Mouse (Mus musculus): ENCODE results near the gene Polr2m.
"Not testable (repeated sequence)": the region's sequence is repeated elsewhere in the genome, so short reads cannot be mapped to it uniquely, and the experiment has no call there.

The Polr2m gene

DNA sequence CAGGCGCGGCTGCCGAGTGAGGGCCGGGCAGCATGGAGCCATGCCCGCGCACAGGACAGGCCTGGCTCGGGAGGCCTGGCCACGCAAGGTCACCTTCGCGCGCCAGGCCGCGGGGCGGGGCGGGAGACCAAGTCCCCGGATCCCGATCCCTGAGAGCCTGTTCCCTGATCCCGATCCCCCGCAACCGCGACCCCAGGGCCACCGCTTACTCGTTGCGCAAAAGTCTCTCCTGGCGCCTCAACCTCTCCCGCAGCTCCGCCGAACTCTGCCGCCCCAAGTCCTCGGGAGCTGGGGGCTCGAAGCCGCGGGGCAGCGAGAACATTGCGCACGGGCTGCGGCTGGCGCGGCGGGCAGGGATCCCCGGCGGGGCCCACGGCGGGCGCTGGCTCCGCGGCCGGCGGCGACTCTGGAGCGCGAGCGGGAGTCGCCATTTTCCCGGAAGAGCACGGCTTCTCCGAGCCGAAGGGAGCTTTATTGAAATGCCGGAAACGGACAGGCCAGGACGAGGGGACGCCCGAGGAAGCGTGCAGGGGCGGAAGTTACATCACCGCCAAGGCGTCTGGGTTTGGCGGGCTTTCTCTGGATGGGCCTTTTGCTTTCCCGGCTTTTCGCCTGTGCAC, at the start of gene Polr2m:
Polr2m (minus strand) TSS at position 461 of the 620 bp plus-strand sequence.
- peak; percentile 86 to 93 for DNase-seq (ENCODE audit: low spot score in 2 of 2)

- DNase-seq (ENCODE audit: low spot score in 2 of 2): no peak
Measured at GRCm38 (mm10) chr9:71535036-71535435, 49.3 kb upstream of the Polr2m start.

- no peak for DNase-seq (ENCODE audit: low spot score in 2 of 2)
Measured at GRCm38 (mm10) chr9:71529960-71530359, 44.2 kb upstream of the Polr2m start.

DNA sequence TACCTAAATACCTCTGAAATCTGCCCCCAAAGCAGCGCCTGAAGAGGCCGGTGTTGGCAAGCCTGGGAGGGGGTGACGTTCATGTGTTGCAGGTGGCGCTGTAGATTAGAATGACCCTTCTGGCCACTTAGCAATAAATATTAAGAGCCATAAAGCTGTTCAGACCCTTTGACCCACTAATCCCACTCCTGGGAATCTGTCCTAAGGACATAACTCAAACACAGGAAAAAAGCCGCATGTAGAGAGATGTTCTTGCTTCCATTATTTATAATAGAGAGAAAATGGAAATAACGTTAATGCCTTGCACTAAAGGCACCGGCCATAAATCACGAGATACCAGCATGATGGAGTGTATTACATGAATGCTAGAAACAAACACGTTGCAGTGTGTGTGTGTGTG, 41.7 kb upstream of the Polr2m start:
- no peak for DNase-seq (ENCODE audit: low spot score in 2 of 2)

GRCm38 (mm10) chr9:71523901-71524300, 38.2 kb upstream of the Polr2m start:
- DNase-seq (ENCODE audit: low spot score in 2 of 2): no peak

- no peak for DNase-seq (ENCODE audit: low spot score in 2 of 2)
Measured at GRCm38 (mm10) chr9:71519836-71520235, 34.1 kb upstream of the Polr2m start.

DNA sequence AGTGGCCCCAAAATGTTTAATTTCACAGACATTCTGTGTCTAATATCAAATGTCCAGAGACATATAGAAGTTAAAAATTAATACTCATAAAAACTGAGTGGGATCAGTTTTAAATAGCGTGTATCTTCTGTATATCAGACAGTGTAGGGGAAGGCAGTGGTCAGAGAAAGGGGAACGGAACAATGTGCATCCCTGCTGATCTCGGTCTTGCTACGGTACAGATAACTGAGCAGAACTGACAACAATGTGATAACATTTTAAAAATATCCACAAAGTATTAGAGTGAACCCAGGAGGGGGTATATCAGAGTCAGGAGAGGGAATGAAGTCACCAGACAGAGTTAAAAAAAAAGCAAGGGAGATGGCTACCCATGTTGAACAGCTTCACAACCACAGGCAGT, 31.8 kb upstream of the Polr2m start:
- no peak for DNase-seq (ENCODE audit: low spot score in 2 of 2)

DNA sequence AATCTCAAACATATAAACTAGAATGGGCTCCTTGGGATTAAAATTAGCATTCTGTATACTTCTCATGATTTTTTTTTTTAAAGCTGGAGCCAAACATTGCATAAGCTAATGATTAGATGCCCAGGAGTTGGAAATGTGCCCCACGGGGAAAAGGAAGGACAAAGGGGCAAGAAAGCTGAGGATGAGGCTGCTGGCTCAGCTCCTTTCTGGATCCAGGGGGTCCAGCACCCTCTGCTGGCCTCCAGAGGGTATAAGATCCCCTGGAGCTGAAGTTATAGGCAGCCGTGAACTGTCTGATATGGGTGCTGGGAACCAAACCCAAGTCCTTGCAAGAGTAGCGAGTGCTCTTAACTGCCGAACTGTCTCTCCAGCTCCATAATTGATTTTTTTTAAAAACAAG, 30.1 kb upstream of the Polr2m start:
- no peak for DNase-seq (ENCODE audit: low spot score in 2 of 2)

DNA sequence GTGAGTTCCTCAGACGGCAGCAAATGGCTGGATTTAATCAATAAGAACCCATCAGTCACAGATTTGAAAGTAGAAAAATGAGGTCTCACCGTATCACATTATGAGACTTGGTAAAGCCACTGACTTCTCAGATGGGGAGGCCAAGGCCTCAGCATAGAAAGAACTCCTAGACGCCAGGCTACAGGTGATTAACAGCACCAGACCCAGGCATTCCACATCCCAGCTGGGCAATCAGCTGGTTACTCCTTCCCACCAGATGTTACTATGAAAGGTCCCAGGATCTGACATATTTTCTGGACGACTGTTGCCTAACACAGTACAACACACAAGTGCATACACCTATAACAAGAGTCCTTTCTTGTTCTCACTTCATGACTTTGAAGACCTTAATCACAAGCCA, 27.8 kb upstream of the Polr2m start:
- no peak for DNase-seq (ENCODE audit: low spot score in 2 of 2)

GRCm38 (mm10) chr9:71512899-71513298, 27.2 kb upstream of the Polr2m start:
- no peak for DNase-seq (ENCODE audit: low spot score in 2 of 2)

DNA sequence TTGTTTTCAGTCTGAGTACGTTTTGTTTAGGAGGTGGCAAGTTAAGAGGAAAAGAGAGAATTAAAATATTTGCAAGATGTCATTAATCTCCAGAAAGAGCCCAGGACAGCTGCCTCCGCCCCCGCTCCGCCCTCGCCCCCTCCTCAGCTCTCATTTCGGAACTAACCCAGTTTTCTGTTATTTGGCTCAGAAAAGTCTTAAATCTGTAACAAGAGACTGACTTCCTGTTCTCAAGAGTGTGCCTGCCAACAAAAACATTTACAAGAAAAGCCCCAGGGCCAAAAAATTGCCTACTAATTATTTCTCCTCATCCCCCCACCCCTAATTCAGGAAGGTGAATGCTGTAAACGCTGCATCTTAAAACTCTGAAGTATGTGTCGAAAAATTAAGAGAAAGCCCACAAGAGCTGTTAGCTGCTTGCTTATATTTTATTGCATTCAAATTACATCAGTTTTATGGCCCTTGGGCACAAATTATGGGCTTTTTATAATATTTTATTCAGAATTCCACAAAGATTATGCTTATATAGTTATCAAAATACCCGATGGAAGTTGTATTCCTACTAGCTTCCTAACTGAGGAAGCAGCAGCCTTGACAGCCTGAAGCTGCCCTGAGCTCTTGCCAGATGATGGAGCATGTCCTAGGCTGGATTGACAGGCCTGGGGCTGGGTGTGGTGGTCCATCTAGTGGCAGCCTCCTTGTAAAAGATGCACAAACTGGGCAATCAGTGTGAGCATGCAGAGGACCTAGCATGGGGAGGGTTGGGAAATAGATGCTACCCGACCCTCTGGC, 12.9 kb upstream of the Polr2m start:
- DNase-seq (ENCODE audit: low spot score in 2 of 2): no peak

DNA sequence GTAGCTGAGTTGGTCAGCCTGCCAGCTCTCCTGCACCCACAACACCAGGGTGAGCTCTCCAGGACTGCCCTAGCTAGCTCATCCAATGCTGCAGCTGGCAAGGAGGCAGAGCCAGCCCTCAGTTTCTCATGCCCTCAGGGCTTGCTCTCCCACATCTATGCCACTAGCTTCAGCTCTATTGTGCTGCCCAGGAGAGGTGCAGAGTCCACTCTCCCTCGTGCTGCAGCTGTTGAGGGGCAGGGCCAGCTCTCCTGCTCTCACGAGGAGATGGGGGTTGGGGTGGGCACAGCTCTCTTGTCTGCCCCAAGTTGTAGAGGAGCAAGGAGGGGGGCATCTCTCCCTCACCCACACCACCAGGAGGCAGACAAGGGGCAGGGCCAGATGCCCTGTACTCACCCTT, 10.9 kb upstream of the Polr2m start:
- no peak for DNase-seq (ENCODE audit: low spot score in 2 of 2)

DNA sequence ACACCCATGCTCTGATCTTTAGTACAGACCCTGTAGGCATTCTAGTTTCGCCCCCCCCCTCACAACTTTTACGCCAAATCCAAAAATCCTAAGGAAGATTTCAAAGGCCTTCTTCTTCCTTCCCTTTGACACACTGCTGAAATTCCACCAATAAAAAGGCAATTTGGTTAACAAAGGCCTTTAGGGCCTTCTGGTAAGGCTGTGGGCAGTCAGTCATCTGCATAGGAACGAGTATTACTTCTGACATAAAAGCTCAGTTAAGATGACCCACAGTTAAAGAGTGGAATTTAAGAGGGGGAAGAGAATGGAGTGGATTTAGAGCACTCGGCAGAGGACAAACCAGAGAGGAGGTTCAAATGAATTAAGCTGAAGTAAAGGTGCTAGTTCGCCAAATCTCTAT, 8.0 kb upstream of the Polr2m start:
- DNase-seq (ENCODE audit: low spot score in 2 of 2): no peak

DNA sequence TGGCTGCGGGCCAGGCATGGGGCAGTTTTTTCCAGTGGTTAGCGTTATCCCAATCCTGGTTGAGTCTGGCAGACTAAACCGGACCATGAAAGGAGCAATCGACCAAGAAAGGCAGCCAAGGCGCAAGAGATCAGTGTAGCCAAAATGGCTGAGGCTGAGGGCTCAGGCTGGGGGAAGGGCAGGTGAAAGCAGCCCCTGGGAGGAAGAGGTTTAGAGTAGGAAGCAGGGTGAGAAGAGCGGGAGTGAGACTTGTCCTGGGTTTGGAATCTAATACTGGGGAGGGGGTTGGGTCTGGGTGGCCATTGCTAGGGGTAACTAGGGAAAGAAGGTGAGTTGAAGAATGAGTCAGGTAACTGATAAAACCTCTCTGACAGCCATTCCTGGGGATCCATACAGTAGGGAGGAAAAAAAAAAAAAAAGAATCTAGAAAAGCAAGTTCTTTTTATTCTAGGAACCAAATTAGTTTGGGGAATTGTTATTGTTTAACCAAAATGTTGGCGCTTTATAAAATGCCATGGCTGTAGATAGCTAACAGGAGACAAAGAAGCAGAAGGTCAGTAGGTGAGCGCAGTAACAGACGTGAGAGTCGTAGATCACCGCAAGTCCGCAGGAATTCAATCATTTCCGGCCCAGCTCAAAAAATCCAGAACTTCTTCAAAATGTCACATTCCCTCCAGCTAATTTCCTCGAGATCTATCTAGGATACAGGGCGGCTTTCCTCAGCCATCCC, 6.7 kb upstream of the Polr2m start:
- no peak for DNase-seq (ENCODE audit: low spot score in 2 of 2)

GRCm38 (mm10) chr9:71490076-71490475, 4.3 kb upstream of the Polr2m start:
- no peak for DNase-seq (ENCODE audit: low spot score in 2 of 2)

DNA sequence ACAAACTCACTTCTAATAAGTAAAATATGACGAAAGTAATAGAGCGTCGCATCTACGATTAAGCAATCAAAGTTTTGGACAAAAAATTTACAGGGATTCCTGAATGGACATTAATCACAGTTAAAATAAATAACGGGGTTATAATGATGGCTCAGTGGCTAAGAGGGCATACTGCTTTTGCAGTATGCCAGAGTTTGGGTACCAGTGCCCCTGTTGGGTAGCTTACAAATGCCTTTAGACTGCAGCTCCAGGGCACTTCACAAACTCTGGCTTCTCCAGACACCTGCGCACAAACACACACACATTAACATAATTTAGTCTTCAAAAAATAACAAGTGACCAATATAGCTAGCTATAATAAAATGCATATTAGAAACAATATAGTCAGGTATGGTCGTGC, 392 bp upstream of the Polr2m start:
- DNase-seq (ENCODE audit: low spot score in 2 of 2): no peak

DNA sequence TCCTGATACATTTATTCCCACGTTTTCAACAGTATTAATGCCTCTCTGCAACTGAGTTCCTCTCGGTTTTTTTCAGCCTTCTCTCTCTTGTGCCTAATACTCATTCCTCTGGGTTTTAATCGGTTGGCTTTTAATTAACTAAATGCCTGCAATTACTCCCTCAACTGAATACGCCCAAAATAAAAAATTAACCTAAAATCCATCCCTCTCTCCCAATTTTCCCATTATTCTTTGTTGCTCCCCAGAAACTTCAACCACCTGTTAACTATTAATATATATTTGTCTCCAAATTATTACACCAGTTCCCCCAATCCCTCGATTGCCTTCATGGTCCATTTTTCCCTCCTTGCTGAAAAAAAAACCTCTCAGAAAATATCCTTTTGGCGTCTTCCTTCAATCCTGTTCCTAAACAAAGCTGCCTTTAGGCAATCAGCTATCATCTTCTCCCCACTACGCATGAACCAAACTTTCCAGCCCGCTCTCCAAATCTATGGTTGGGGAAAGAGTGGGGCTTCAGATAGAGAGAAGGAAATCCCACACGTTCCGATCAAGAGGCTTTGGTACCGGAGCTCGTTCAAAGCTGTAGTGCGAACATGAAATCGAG, 762 bp downstream of the Polr2m start:
- no peak for DNase-seq (ENCODE audit: low spot score in 2 of 2)

- not testable (repeated sequence) for DNase-seq (ENCODE audit: low spot score in 2 of 2)
Measured at GRCm38 (mm10) chr9:71483872-71484271, 1.9 kb downstream of the Polr2m start.

DNA sequence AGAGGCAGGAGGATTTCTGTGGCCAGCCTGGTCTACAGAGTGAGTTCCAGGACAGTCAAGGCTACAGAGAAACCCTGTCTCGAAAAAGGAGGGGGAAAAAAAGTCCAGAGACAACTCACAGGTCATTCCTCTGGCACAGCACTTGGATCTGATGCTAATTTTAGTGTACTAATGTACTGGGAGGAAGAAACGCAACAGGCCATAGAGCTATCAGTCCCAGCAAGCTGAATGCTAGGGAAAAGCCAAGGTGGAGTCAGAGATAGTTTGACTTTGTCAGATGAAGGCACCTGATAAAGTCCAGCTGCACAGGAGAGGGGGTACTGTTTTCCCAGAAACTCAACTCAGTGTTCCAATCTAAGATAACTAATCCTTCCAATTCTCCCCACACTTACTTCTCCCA, 5.4 kb downstream of the Polr2m start:
- no peak for DNase-seq (ENCODE audit: low spot score in 2 of 2)

DNA sequence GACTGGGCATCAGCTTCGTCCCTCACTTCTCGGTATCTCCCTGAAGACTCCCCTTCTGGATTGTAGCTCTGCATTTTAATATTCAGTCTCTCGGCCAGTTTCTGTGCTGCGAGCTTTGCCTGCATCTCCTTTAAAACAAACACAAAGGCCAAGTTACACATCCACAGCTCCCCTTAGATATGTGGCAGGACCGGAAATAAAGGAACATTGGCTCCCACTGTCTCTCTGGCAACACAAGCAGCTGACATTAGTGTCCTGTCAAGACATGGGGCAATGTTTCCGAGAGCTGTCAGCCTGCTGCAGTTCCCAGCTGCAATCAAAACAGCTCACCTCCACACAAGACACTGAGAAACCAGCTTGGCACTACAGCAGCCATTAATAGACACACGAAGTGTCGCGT, 6.3 kb downstream of the Polr2m start:
- no peak for DNase-seq (ENCODE audit: low spot score in 2 of 2)

DNA sequence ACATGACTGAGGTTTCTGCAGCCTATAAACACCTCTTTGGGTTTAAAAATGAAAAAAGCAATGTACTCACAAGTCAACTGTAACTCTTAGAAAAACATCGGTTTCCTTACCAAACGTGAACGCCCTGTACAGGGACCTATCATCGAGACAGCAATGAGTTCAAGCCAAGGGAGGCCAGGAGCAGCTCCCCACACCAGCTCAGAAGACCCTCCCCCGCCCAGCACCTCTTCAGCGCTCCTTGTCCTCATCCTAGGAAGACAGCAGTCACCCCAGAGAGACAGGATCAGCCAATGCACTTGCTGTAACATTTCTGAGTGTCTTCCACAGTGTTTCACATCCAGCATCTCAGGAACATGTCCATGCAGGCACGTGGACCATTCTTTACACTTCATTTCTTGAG, 7.1 kb downstream of the Polr2m start:
- DNase-seq (ENCODE audit: low spot score in 2 of 2): no peak

DNA sequence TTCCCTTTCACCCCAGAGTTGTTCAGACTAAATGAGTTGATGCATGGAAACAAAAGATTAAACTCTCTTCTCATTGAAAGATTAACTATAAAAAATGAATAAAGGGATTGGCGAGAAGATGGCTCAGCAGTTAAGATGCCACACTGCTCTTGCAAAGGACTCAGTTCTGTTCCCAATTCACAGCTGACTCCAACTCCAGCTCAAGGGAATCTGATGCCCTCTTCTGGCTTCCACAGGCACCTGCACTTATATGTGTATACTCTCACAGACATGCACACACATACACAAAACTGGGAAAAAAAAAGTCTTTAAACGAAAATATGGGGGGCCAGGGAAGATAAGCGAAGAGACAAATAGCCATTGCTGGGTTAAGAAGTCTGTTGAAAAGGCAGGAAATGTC, 9.1 kb downstream of the Polr2m start:
- DNase-seq (ENCODE audit: low spot score in 2 of 2): no peak
